Mouse (Mus musculus) frontal cortex, postnatal 36 days (tissue): ENCODE data around the gene Gimap8.

ENCODE experiments used
- DNase-seq, 2 experiments: peaks; one replicate each; pipeline ENCODE4 v3.0.0; 2022; ENCODE audit warnings: low spot score in 2 of 2

Gene Gimap8

GRCm38 (mm10) chr6:48637811-48638500, 9.1 kb upstream of the Gimap8 start:
- DNase-seq, result no peak

GRCm38 (mm10) chr6:48638553-48638952, 8.5 kb upstream of the Gimap8 start:
- DNase-seq, result no peak

GRCm38 (mm10) chr6:48641391-48641790, 5.6 kb upstream of the Gimap8 start:
- DNase-seq, result no peak

GRCm38 (mm10) chr6:48642764-48643292, 4.2 kb upstream of the Gimap8 start:
- no peak for DNase-seq

GRCm38 (mm10) chr6:48645660-48646308, 1.2 kb upstream of the Gimap8 start:
- DNase-seq, result peak; percentile 62 to 66

- no peak for DNase-seq
Observed at GRCm38 (mm10) chr6:48646309-48646690, 734 bp upstream of the Gimap8 start.

GRCm38 (mm10) chr6:48647611-48648010, 577 bp downstream of the Gimap8 start:
- DNase-seq, result no peak

- DNase-seq, result no peak
Observed at GRCm38 (mm10) chr6:48648779-48649178, 1.7 kb downstream of the Gimap8 start.

GRCm38 (mm10) chr6:48650041-48650440, 3.0 kb downstream of the Gimap8 start:
- no peak for DNase-seq

- DNase-seq, result no peak
Observed at GRCm38 (mm10) chr6:48658721-48659120, 11.7 kb downstream of the Gimap8 start.

- DNase-seq, result no peak
Observed at GRCm38 (mm10) chr6:48664750-48665149, 17.7 kb downstream of the Gimap8 start.

GRCm38 (mm10) chr6:48665471-48665870, 18.4 kb downstream of the Gimap8 start:
- no peak for DNase-seq

GRCm38 (mm10) chr6:48666159-48666586, 19.1 kb downstream of the Gimap8 start:
- DNase-seq, result no peak

GRCm38 (mm10) chr6:48668022-48668421, 21.0 kb downstream of the Gimap8 start:
- no peak for DNase-seq

- DNase-seq, result no peak
Observed at GRCm38 (mm10) chr6:48669446-48669969, 22.5 kb downstream of the Gimap8 start.

- no peak for DNase-seq
Observed at GRCm38 (mm10) chr6:48674291-48675058, 27.4 kb downstream of the Gimap8 start.

- DNase-seq, result no peak
Observed at GRCm38 (mm10) chr6:48675400-48675930, 28.4 kb downstream of the Gimap8 start.

- no peak for DNase-seq
Observed at GRCm38 (mm10) chr6:48675931-48676859, 29.2 kb downstream of the Gimap8 start, which contains the start of gene Gimap9. TSS of gene Gimap9 (plus strand) at chr6:48676129.

- DNase-seq, result no peak
Observed at GRCm38 (mm10) chr6:48676860-48677415, 29.9 kb downstream of the Gimap8 start.
